Mouse (Mus musculus) intestine, postnatal 0 days (tissue): Measurements from ENCODE around the gene Hist1h2ab. TPM values are rescaled to one million over a fixed set of nuclear protein-coding genes. Genes with fewer than 3 reads are reported as not detected.

Source experiments
- ATAC-seq: fragments of 200-750 bp; cut with Nextera tagmentation; 2 replicates; pipeline ENCODE4 v1.8.0; 2017; ENCODE audit warnings: mild to moderate bottlenecking, moderate TSS enrichment, moderate library complexity
- H3K27ac ChIP-seq: fragments of 300-500 bp; sonication (generic); 2 replicates; pipeline ENCODE4 v1.5.1; 2014; ENCODE audit warnings: mild to moderate bottlenecking, low read depth, low read length, moderate library complexity
- H3K27me3 ChIP-seq: fragments of 300-500 bp; sonication (generic); replicated peaks from 2 replicates; pipeline ENCODE4 v1.6.1; 2014; ENCODE audit warnings: low read length, mixed read lengths; ENCODE audit not compliant: control insufficient read depth, insufficient read depth
- H3K36me3 ChIP-seq: fragments of 300-500 bp; sonication (generic); 2 replicates; pipeline ENCODE4 v1.6.1; 2014; ENCODE audit warnings: mild to moderate bottlenecking, moderate library complexity; ENCODE audit not compliant: control insufficient read depth, insufficient read depth
- H3K4me1 ChIP-seq: fragments of 300-500 bp; sonication (generic); replicated peaks from 2 replicates; pipeline ENCODE4 v1.6.1; 2014; ENCODE audit warnings: antibody characterized with exemption, low read length, mixed read lengths; ENCODE audit not compliant: control insufficient read depth, insufficient read depth
- H3K4me2 ChIP-seq: fragments of 300-500 bp; sonication (generic); replicated peaks from 2 replicates; pipeline ENCODE4 v1.6.1; 2014; ENCODE audit warnings: low read depth, mild to moderate bottlenecking, moderate library complexity
- H3K4me3 ChIP-seq: fragments of 300-500 bp; sonication (generic); 2 replicates; pipeline ENCODE4 v1.5.1; 2014; ENCODE audit warnings: low read depth, low read length
- H3K9ac ChIP-seq: fragments of 300-500 bp; sonication (generic); 2 replicates; pipeline ENCODE4 v1.6.1; 2014; ENCODE audit warnings: mild to moderate bottlenecking, low read depth, low read length
- H3K9me3 ChIP-seq: fragments of 300-500 bp; sonication (generic); 2 replicates; pipeline ENCODE4 v1.6.1; 2016; ENCODE audit warnings: mixed run types; ENCODE audit not compliant: control insufficient read depth
- CTCF ChIP-seq: sonication (generic); IDR thresholded peaks from 2 replicates; pipeline ENCODE4 v1.5.1; 2016; ENCODE audit warnings: low read depth, mild to moderate bottlenecking, control low read depth, antibody characterized with exemption, moderate library complexity
- WGBS: fragments of 180-500 bp; shearing (Covaris S2); extraction: QIAGEN DNeasy Blood & Tissue Kit; methylation state at CpG from one replicate; pipeline ENCODE4 v1.1.7; 2014; 5-methylcytosine and 5-hydroxymethylcytosine counted together
- microRNA-seq: library from miRNA; unstranded; fragments of <30 nt; microRNA quantifications from one replicate; pipeline ENCODE4, GENCODE M21; 2016
- polyA plus RNA-seq: library from polyadenylated mRNA; unstranded; fragments of >200 nt; fragmentation: Nextera tagmentation; extraction: Ambion mirVana; gene quantifications from 2 replicates; pipeline ENCODE4 v1.2.1, GENCODE M21; 2015

Hist1h2ab gene
- polyA plus RNA-seq, 1 experiment from 2014 or later, result 12.1 TPM

DNA sequence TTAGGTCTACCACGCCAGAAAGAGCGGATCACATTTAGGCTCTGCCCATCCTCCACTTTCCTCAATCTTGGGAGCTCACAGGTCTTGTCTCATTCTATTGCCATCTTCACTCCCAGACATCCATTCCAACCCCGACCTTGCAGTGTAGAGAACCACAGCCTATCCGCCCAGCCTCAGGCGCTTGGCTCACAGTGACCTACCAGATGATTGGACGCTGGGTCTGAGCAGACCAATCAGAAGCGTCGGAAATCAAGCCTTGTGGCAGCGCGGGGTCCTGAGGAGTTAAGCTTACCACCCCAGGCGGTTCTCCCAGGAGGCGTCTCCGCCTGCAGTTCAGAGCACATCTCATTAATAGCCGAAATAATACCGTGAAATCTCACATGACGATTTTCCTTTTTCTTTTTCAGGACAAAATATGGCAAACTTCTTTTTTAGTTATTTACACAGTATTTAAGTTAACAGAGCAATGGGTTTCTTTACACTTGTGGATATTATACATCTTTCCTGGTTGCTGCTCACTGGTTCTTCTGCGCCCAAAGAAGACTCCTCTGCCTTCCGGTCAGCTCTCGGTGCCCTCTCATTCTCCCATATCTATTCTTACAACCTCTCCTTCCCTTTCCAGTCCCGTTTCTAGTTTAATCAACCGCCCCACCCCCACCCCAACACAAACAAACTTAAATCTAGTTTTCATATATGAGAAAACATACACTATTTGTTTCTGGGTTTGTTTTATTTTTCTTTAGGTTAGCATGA lies 21.8 kb downstream of the Hist1h2ab start:
- H3K27me3 ChIP-seq, result no peaks in the 10 kb centered on the region
- ATAC-seq, result peak; percentile 45; the same call in 1 of the 2 replicates
- H3K9ac ChIP-seq, result no peak overlapping the region
- H3K9me3 ChIP-seq, result no peaks in the 10 kb centered on the region
- peak overlapping the region; percentile 51 for H3K4me2 ChIP-seq
- 26% methylated on average over 21 of the region's 21 CpGs for WGBS
- no peak for TF ChIP-seq CTCF
- no peak overlapping the region; the same call in 1 of the 2 replicates for H3K4me3 ChIP-seq
- no peak overlapping the region for H3K27ac ChIP-seq
- no peaks in the 10 kb centered on the region for H3K36me3 ChIP-seq
- no peaks in the 10 kb centered on the region for H3K4me1 ChIP-seq

DNA sequence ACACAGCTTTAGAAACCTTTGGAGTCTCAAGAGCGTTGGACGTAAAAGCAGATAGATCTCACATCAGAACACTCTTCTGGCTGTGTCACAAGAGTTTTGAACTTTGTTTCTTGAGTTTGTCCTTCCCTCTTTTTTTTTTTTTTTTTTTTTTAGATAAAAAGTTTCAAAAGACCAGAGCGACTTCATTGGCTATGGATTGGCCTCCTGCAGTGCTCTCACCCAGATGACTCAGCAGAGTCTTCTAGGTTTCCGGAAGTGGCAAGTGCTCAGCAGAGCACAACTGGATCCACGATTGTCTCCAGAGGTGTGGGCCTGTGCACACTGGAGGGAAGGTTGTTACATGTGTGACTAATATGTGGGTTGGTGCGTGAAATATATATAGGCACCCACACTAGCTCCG lies 27.4 kb downstream of the Hist1h2ab start:
- Histone ChIP-seq H3K9ac (no peak overlapping the region), H3K9me3 (no peaks in the 10 kb centered on the region), H3K27me3 (no peaks in the 10 kb centered on the region), H3K4me3 (no peak overlapping the region), H3K4me1 (no peaks in the 10 kb centered on the region), H3K4me2 (no peak overlapping the region), H3K36me3 (no peaks in the 10 kb centered on the region), H3K27ac (no peak overlapping the region)
- 84% methylated on average over 7 of the region's 7 CpGs for WGBS
- peak; percentile 59; the same call in 1 of the 2 replicates for ATAC-seq
- no peak for TF ChIP-seq CTCF

DNA sequence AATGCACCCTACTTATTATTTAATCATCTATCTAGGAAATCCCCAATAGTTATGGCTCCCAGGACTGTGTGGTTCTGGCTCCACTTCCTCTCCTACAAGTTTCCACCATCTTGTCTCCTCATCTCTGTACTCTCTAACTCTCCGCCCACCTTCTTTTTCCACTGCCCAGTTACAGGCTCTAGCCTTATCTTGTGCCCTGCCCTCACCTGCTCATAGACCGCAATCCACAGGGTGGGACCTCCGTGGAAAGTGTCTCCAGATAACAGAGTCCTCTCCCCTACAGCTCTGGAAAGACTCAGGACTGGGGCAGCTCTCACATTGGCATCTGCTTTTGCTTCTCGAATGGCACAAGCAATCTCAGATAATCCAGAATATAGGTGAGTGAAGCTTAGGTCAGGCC lies 28.1 kb downstream of the Hist1h2ab start:
- Histone ChIP-seq H3K36me3 (no peaks in the 10 kb centered on the region), H3K4me3 (no peak overlapping the region)
- WGBS, result 52% methylated on average over 4 of the region's 4 CpGs

DNA sequence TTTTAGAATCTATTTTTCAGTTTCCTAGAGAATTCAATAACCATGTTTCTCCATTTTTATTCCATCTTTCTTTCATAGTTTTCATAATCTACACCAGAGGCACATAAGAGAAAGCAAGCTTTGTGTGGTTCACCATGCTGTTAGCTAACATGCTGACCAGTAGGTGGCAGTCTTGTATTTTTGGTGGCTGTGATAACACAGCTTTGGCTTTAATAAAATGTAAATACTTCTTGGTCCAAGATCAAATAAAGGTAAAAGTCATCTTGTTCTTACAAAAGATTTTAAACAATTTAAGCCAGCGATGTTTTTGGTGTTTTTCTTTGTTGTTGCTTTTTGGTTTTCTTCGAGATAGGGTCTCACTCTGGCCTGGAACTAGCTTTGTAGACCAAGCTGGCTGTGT lies 41.6 kb downstream of the Hist1h2ab start:
- Histone ChIP-seq H3K27me3 (no peaks in the 10 kb centered on the region), H3K36me3 (no peaks in the 10 kb centered on the region), H3K4me2 (no peak overlapping the region), H3K27ac (no peak overlapping the region), H3K9me3 (no peaks in the 10 kb centered on the region), H3K4me3 (no peak overlapping the region), H3K9ac (no peak overlapping the region), H3K4me1 (no peaks in the 10 kb centered on the region)
- TF ChIP-seq CTCF, result peak; percentile 88
- ATAC-seq, result no peak
- WGBS, result 36% methylated on average over 2 of the region's 2 CpGs

More for the DNA sequence above, 28.1 kb downstream of the Hist1h2ab start:
- no peak for TF ChIP-seq CTCF
- H3K4me1 ChIP-seq, result no peaks in the 10 kb centered on the region
- no peaks in the 10 kb centered on the region for H3K27me3 ChIP-seq
- no peak for ATAC-seq
- no peak overlapping the region for H3K4me2 ChIP-seq
- H3K9ac ChIP-seq, result no peak overlapping the region
- no peaks in the 10 kb centered on the region for H3K9me3 ChIP-seq
- H3K27ac ChIP-seq, result no peak overlapping the region

DNA sequence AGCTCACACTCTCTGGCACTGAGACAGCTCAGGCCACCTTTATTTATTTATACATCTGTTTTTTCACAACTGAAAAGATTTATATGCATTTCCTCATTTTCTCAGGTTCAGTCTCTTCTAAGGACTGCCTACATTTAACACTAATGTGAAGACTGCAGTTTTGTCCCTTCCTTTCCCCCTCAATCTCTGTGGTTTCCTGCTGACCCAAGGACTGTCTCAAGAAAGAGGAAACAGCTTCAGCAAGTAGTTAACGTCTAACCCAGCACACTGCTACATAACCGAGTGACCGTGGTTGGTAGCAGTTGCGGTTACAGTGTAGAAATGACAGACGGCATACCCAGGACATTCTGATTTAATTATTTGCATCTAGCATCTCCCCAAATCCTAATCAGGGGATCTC lies 48.5 kb downstream of the Hist1h2ab start:
- no peak overlapping the region for H3K9ac ChIP-seq
- H3K4me2 ChIP-seq, result no peak overlapping the region
- 69% methylated on average over 5 of the region's 5 CpGs for WGBS
- no peak overlapping the region for H3K27ac ChIP-seq
- no peaks in the 10 kb centered on the region for H3K4me1 ChIP-seq
- TF ChIP-seq CTCF, result no peak
- no peak for ATAC-seq
- no peaks in the 10 kb centered on the region for H3K9me3 ChIP-seq
- no peaks in the 10 kb centered on the region for H3K36me3 ChIP-seq
- H3K27me3 ChIP-seq, result no peaks in the 10 kb centered on the region
- no peak overlapping the region for H3K4me3 ChIP-seq

Small RNAs within 50 kb of the gene (microRNA-seq; reads per million reads assigned to microRNA genes)
- gene Gm44314 (not detected), gene Gm44484 (not detected)

Other genes starting within 250 kb of the Hist1h2ab start
- gene Hist1h4h, start 220.1 kb upstream of the Hist1h2ab start, polyA plus RNA-seq, result 6.1 and 8.1 TPM in 2 replicates
- gene Hist1h2af, start 217.2 kb upstream of the Hist1h2ab start, polyA plus RNA-seq, result 2.7 and 3.0 TPM in 2 replicates
- gene Hist1h3g, start 215.7 kb upstream of the Hist1h2ab start, polyA plus RNA-seq, result 1.2 and 2.1 TPM in 2 replicates
- gene Hist1h2bh, start 207.7 kb upstream of the Hist1h2ab start, polyA plus RNA-seq, result 0.18 and 0.23 TPM in 2 replicates
- 0.37 TPM in 1 of 2 replicates, not detected in the other for gene Hist1h3f, start 207.1 kb upstream of the Hist1h2ab start, polyA plus RNA-seq
- gene Hist1h4f, start 199.5 kb upstream of the Hist1h2ab start, polyA plus RNA-seq, result 0.46 TPM in 1 of 2 replicates, not detected in the other
- 0.13 and 0.21 TPM in 2 replicates for gene Hist1h1d, start 197.9 kb upstream of the Hist1h2ab start, polyA plus RNA-seq
- 2.2 and 2.4 TPM in 2 replicates for gene Hist1h3e, start 188.8 kb upstream of the Hist1h2ab start, polyA plus RNA-seq
- 17.7 and 24.0 TPM in 2 replicates for gene Hist1h2ae, start 179.9 kb upstream of the Hist1h2ab start, polyA plus RNA-seq
- 3.1 and 4.4 TPM in 2 replicates for gene Hist1h2bg, start 179.7 kb upstream of the Hist1h2ab start, polyA plus RNA-seq
- 0.64 and 1.3 TPM in 2 replicates for gene Hist1h2bf, start 176.9 kb upstream of the Hist1h2ab start, polyA plus RNA-seq
- 0.97 and 1.3 TPM in 2 replicates for gene Hist1h2ad, start 176.7 kb upstream of the Hist1h2ab start, polyA plus RNA-seq
- 1.6 and 2.3 TPM in 2 replicates for gene Hist1h3d, start 175.4 kb upstream of the Hist1h2ab start, polyA plus RNA-seq
- 34.7 and 35.3 TPM in 2 replicates for gene Hist1h4d, start 169.5 kb upstream of the Hist1h2ab start, polyA plus RNA-seq
- gene Hist1h2be, start 130.0 kb upstream of the Hist1h2ab start, polyA plus RNA-seq, result 0.30 and 0.46 TPM in 2 replicates
- 6.8 and 6.9 TPM in 2 replicates for gene Hist1h1e, start 128.6 kb upstream of the Hist1h2ab start, polyA plus RNA-seq
- 0.46 TPM in 2 replicates for gene Hist1h2ac, start 67.2 kb upstream of the Hist1h2ab start, polyA plus RNA-seq
- gene Hist1h2bc, start 66.9 kb upstream of the Hist1h2ab start, polyA plus RNA-seq, result 211 and 224 TPM in 2 replicates
- not detected in 2 replicates for gene Hist1h1t, start 55.3 kb upstream of the Hist1h2ab start, polyA plus RNA-seq
- 2.9 and 3.0 TPM in 2 replicates for gene Hist1h4c, start 52.7 kb upstream of the Hist1h2ab start, polyA plus RNA-seq
- 12.5 TPM in 2 replicates for gene Hfe, start 40.3 kb upstream of the Hist1h2ab start, polyA plus RNA-seq
- 105 and 107 TPM in 2 replicates for gene Hist1h1c, start 12.3 kb upstream of the Hist1h2ab start, polyA plus RNA-seq
- gene Hist1h3c, start 5.5 kb upstream of the Hist1h2ab start, polyA plus RNA-seq, result 1.2 and 1.4 TPM in 2 replicates
- gene Hist1h2bb, start 4.4 kb upstream of the Hist1h2ab start, polyA plus RNA-seq, result 0.37 and 0.48 TPM in 2 replicates
- gene Hist1h3b, start 1.1 kb downstream of the Hist1h2ab start, polyA plus RNA-seq, result 1.3 and 1.5 TPM in 2 replicates
- gene Hist1h4b, start 5.9 kb downstream of the Hist1h2ab start, polyA plus RNA-seq, result 0.76 and 1.4 TPM in 2 replicates
- gene Hist1h4a, start 10.1 kb downstream of the Hist1h2ab start, polyA plus RNA-seq, result 0.43 TPM in 1 of 2 replicates, not detected in the other
- 4.1 and 4.5 TPM in 2 replicates for gene Hist1h3a, start 11.3 kb downstream of the Hist1h2ab start, polyA plus RNA-seq
- 0.60 and 0.85 TPM in 2 replicates for gene Hist1h1a, start 12.5 kb downstream of the Hist1h2ab start, polyA plus RNA-seq
- gene Trim38, start 18.8 kb downstream of the Hist1h2ab start, polyA plus RNA-seq, result 0.10 TPM in 1 of 2 replicates, not detected in the other
- 0.05 TPM in 1 of 2 replicates, not detected in the other for gene Slc17a2, start 55.9 kb downstream of the Hist1h2ab start, polyA plus RNA-seq
- gene Slc17a3, start 88.3 kb downstream of the Hist1h2ab start, polyA plus RNA-seq, result 0.09 and 0.12 TPM in 2 replicates
- gene Slc17a1, start 116.6 kb downstream of the Hist1h2ab start, polyA plus RNA-seq, result 0.68 and 0.98 TPM in 2 replicates
- 31.3 and 39.0 TPM in 2 replicates for gene Slc17a4, start 163.9 kb downstream of the Hist1h2ab start, polyA plus RNA-seq
- not detected in 2 replicates for gene Hist1h2ba, start 183.0 kb downstream of the Hist1h2ab start, polyA plus RNA-seq
- gene Hist1h2aa, start 183.3 kb downstream of the Hist1h2ab start, polyA plus RNA-seq, result not detected in 2 replicates
- gene Scgn, start 240.1 kb downstream of the Hist1h2ab start, polyA plus RNA-seq, result 7.1 and 9.0 TPM in 2 replicates